Mouse (Mus musculus) embryonic facial prominence, embryonic 10.5 days (tissue): Measurements from ENCODE around the gene Ccnjl. TPM values are rescaled to one million over a fixed set of nuclear protein-coding genes. Genes with fewer than 3 reads are reported as not detected.

Source experiments
- DNase-seq: peaks from one replicate; pipeline ENCODE4 v3.0.0-alpha.2; 2017; ENCODE audit warnings: low spot score
- H3K27ac ChIP-seq: fragments of 300-500 bp; sonication (generic); replicated peaks from 2 replicates; pipeline ENCODE4 v1.5.1; 2016; ENCODE audit warnings: mild to moderate bottlenecking
- H3K27me3 ChIP-seq: fragments of 300-500 bp; sonication (generic); replicated peaks from 2 replicates; pipeline ENCODE4 v1.6.1; 2016; ENCODE audit warnings: low read depth, mild to moderate bottlenecking; ENCODE audit not compliant: poor library complexity, severe bottlenecking
- H3K36me3 ChIP-seq: fragments of 300-500 bp; sonication (generic); replicated peaks from 2 replicates; pipeline ENCODE4 v1.6.1; 2016; ENCODE audit warnings: mild to moderate bottlenecking, moderate library complexity
- H3K4me1 ChIP-seq: fragments of 300-500 bp; sonication (generic); 2 replicates; pipeline ENCODE4 v1.6.1; 2016
- H3K4me3 ChIP-seq: fragments of 300-500 bp; sonication (generic); 2 replicates; pipeline ENCODE4 v1.5.1; 2016; ENCODE audit warnings: mild to moderate bottlenecking, moderate library complexity
- H3K9me3 ChIP-seq: fragments of 300-500 bp; sonication (generic); 2 replicates; pipeline ENCODE4 v1.6.1; 2016; ENCODE audit warnings: mild to moderate bottlenecking
- WGBS: fragments of 180-500 bp; shearing (Covaris S2); methylation state at CpG from one replicate; pipeline ENCODE4 v1.1.7; 2016; 5-methylcytosine and 5-hydroxymethylcytosine counted together
- polyA plus RNA-seq: library from polyadenylated mRNA; unstranded; fragments of >200 nt; fragmentation: Nextera tagmentation; extraction: Ambion mirVana; gene quantifications from 2 replicates; pipeline ENCODE4 v1.2.1, GENCODE M21; 2016

Gene Ccnjl
- polyA plus RNA-seq, 1 experiment from 2014 or later, result 37.8 TPM

GRCm38 (mm10) chr11:43556538-43556937 lies 28.0 kb downstream of the Ccnjl start:
- no peak for DNase-seq
- Histone ChIP-seq H3K27me3 (no peaks in the 10 kb centered on the region), H3K36me3 (peaks cover 75% of the 10 kb centered on the region), H3K9me3 (no peaks in the 10 kb centered on the region), H3K27ac (no peak overlapping the region), H3K4me1 (peaks cover 49% of the 10 kb centered on the region), H3K4me3 (no peak overlapping the region)
- 85% methylated on average over 11 of the region's 11 CpGs for WGBS

- Histone ChIP-seq H3K36me3 (peaks cover 97% of the 10 kb centered on the region), H3K27me3 (no peaks in the 10 kb centered on the region), H3K27ac (peak overlapping the region; percentile 65), H3K9me3 (no peaks in the 10 kb centered on the region), H3K4me3 (no peak overlapping the region), H3K4me1 (peaks cover 46% of the 10 kb centered on the region)
- WGBS, result 5% methylated on average over 6 of the region's 6 CpGs
- peak; percentile 55 for DNase-seq
Measured at GRCm38 (mm10) chr11:43559515-43560292, 31.1 kb downstream of the Ccnjl start.

GRCm38 (mm10) chr11:43563654-43564244 lies 35.2 kb downstream of the Ccnjl start:
- Histone ChIP-seq H3K4me1 (peaks cover 63% of the 10 kb centered on the region), H3K36me3 (peaks cover 78% of the 10 kb centered on the region), H3K27ac (0 out of 2 replicates have a peak overlapping the region, but pooled peaks have one; percentile 40), H3K4me3 (no peak overlapping the region), H3K9me3 (no peaks in the 10 kb centered on the region), H3K27me3 (no peaks in the 10 kb centered on the region)
- no peak for DNase-seq
- WGBS, result 78% methylated on average over 10 of the region's 10 CpGs

GRCm38 (mm10) chr11:43565414-43565813 lies 36.8 kb downstream of the Ccnjl start:
- Histone ChIP-seq H3K9me3 (no peaks in the 10 kb centered on the region), H3K27me3 (no peaks in the 10 kb centered on the region), H3K27ac (peak overlapping the region; percentile 69), H3K4me1 (peaks cover 56% of the 10 kb centered on the region), H3K36me3 (peaks cover 75% of the 10 kb centered on the region), H3K4me3 (no peak overlapping the region)
- DNase-seq, result no peak
- WGBS, result 49% methylated on average over 2 of the region's 2 CpGs

GRCm38 (mm10) chr11:43565852-43566251 lies 37.3 kb downstream of the Ccnjl start:
- WGBS, result 7% methylated on average over 8 of the region's 8 CpGs
- peak; percentile 51 for DNase-seq
- H3K4me1 ChIP-seq, result peaks cover 53% of the 10 kb centered on the region
- no peaks in the 10 kb centered on the region for H3K9me3 ChIP-seq
- no peaks in the 10 kb centered on the region for H3K27me3 ChIP-seq
- 0 out of 2 replicates have a peak overlapping the region, but pooled peaks have one; percentile 2 for H3K4me3 ChIP-seq
- peak overlapping the region; percentile 69 for H3K27ac ChIP-seq
- H3K36me3 ChIP-seq, result peaks cover 72% of the 10 kb centered on the region

- Histone ChIP-seq H3K9me3 (no peaks in the 10 kb centered on the region), H3K36me3 (peaks cover 65% of the 10 kb centered on the region), H3K27me3 (no peaks in the 10 kb centered on the region), H3K4me1 (peaks cover 61% of the 10 kb centered on the region), H3K27ac (peak overlapping the region; percentile 69), H3K4me3 (no peak overlapping the region)
- no peak for DNase-seq
- 61% methylated on average over 5 of the region's 5 CpGs for WGBS
Measured at GRCm38 (mm10) chr11:43566696-43567095, 38.1 kb downstream of the Ccnjl start.

- Histone ChIP-seq H3K4me3 (no peak overlapping the region), H3K9me3 (no peaks in the 10 kb centered on the region), H3K4me1 (peaks cover 67% of the 10 kb centered on the region), H3K27ac (no peak overlapping the region), H3K36me3 (peaks cover 56% of the 10 kb centered on the region), H3K27me3 (no peaks in the 10 kb centered on the region)
- DNase-seq, result peak; percentile 45
- WGBS, result 61% methylated on average over 5 of the region's 5 CpGs
Measured at GRCm38 (mm10) chr11:43568263-43568662, 39.7 kb downstream of the Ccnjl start.

GRCm38 (mm10) chr11:43569188-43569587 lies 40.6 kb downstream of the Ccnjl start:
- peak overlapping the region; percentile 1; the same call in 1 of the 2 replicates for H3K27ac ChIP-seq

GRCm38 (mm10) chr11:43569595-43569994 lies 41.0 kb downstream of the Ccnjl start:
- 76% methylated on average over 11 of the region's 11 CpGs for WGBS
- Histone ChIP-seq H3K27ac (peak overlapping the region; percentile 63), H3K36me3 (peaks cover 53% of the 10 kb centered on the region), H3K4me3 (no peak overlapping the region), H3K4me1 (peaks cover 60% of the 10 kb centered on the region), H3K27me3 (no peaks in the 10 kb centered on the region), H3K9me3 (no peaks in the 10 kb centered on the region)
- DNase-seq, result no peak

More at GRCm38 (mm10) chr11:43569188-43569587, 40.6 kb downstream of the Ccnjl start:
- 86% methylated on average over 5 of the region's 5 CpGs for WGBS
- H3K4me1 ChIP-seq, result peaks cover 60% of the 10 kb centered on the region
- no peaks in the 10 kb centered on the region for H3K9me3 ChIP-seq
- peaks cover 56% of the 10 kb centered on the region for H3K36me3 ChIP-seq
- no peaks in the 10 kb centered on the region for H3K27me3 ChIP-seq
- H3K4me3 ChIP-seq, result no peak overlapping the region
- DNase-seq, result no peak

GRCm38 (mm10) chr11:43575061-43575375 lies 46.4 kb downstream of the Ccnjl start:
- WGBS, result 14% methylated on average over 3 of the region's 3 CpGs
- Histone ChIP-seq H3K4me3 (peak overlapping the region; percentile 33; the same call in 1 of the 2 replicates), H3K36me3 (peaks cover 46% of the 10 kb centered on the region), H3K9me3 (no peaks in the 10 kb centered on the region), H3K4me1 (peaks cover 59% of the 10 kb centered on the region), H3K27me3 (no peaks in the 10 kb centered on the region), H3K27ac (peak overlapping the region; percentile 90)
- DNase-seq, result no peak

GRCm38 (mm10) chr11:43575376-43576151 lies 47.0 kb downstream of the Ccnjl start:
- Histone ChIP-seq H3K36me3 (peaks cover 46% of the 10 kb centered on the region), H3K4me3 (peak overlapping the region; percentile 33), H3K27me3 (no peaks in the 10 kb centered on the region), H3K27ac (peak overlapping the region; percentile 90), H3K9me3 (no peaks in the 10 kb centered on the region), H3K4me1 (peaks cover 54% of the 10 kb centered on the region)
- 6% methylated on average over 9 of the region's 9 CpGs for WGBS
- peak; percentile 65 for DNase-seq

GRCm38 (mm10) chr11:43577713-43578478 lies 49.3 kb downstream of the Ccnjl start:
- H3K27me3 ChIP-seq, result no peaks in the 10 kb centered on the region
- peak; percentile 46 for DNase-seq
- 55% methylated on average over 11 of the region's 11 CpGs for WGBS
- peaks cover 35% of the 10 kb centered on the region for H3K4me1 ChIP-seq
- H3K4me3 ChIP-seq, result no peak overlapping the region
- no peaks in the 10 kb centered on the region for H3K9me3 ChIP-seq
- peaks cover 66% of the 10 kb centered on the region for H3K36me3 ChIP-seq
- peak overlapping the region; percentile 25; the same call in 1 of the 2 replicates for H3K27ac ChIP-seq
